Mouse (Mus musculus): ENCODE data around the gene Mrpl49.

- TF ChIP-seq POLR2A (IDR thresholded peaks at IDR 0.05; ENCODE audit: low read depth, low read length) (no peak), CTCF (conservative IDR thresholded peaks at IDR 0.05; ENCODE audit: insufficient read depth, insufficient read length, low read depth, low read length) (no peak)
Observed at GRCm38 (mm10) chr19:6042293-6042692, 15.3 kb downstream of the Mrpl49 start.

Data from kidney, adult 2 months (tissue).